ENCODE assay signal across 8 mouse cellular contexts in the genomic region with DNA sequence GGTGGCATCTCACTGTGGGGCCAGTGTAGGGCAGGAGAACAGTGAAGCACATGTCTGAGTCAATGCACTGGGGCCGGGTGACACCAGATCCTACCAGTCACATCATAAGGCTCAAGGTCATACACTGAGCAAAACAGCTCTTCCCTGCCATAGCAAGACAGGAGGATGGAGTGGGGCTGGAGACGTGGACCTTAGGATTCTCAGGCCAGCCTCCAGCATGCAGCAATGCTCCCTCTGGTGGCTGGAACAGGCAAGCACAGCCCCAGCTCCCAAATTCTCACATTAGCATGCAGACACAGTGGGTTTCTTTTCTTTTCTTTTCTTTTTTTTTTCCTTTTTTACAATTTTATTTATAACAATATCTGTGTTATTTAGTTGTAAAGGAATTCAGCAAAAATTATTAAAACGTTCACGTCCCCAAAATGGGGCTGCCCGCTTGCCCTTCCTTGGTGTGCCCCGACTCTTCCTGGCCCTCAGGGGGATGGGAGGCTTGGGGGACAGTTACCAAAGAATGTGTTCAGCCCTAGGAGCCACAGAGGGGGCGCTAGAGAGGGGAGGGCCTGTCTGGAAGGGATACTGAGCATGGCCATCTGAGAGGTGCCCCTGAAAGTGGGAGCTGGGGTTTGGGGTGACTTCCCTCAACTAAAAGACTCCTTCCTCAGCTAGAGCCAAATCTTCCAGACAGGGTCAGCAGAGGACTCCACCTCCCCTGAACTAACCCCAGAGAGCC. TPM values are rescaled to one million over a fixed set of nuclear protein-coding genes. Genes with fewer than 3 reads are reported as not detected.
DNase-seq lines count a peak whose midpoint lies in the region; ATAC-seq and TF ChIP-seq lines count a peak whose summit lies in the region.

No protein-coding gene starts in this region.

- H3K79me2 ChIP-seq in myocyte (ENCODE audit: control insufficient read depth, insufficient read depth): no peaks in the 10 kb centered on the region

- H3K27ac ChIP-seq in liver, embryonic 12.5 days: no peak overlapping the region
- no peak overlapping the region for H3K27ac ChIP-seq in limb, embryonic 14.5 days (replicated peaks; ENCODE audit: low read depth, low read length)

- peaks cover 36% of the 10 kb centered on the region for H3K36me3 ChIP-seq in liver, embryonic 12.5 days
- peaks cover 50% of the 10 kb centered on the region for H3K36me3 ChIP-seq in limb, embryonic 14.5 days (ENCODE audit: control insufficient read depth, insufficient read depth, low read length)
- H3K36me3 ChIP-seq in myocyte (ENCODE audit: control insufficient read depth, insufficient read depth): peaks cover 4% of the 10 kb centered on the region

- no peak for ATAC-seq in liver, embryonic 12.5 days
- ATAC-seq in common myeloid progenitor, adult 5-6 weeks (replicated peaks; ENCODE audit: low read depth, poor library complexity, severe bottlenecking): peak; percentile 74
- peak; percentile 21; the same call in 1 of the 2 replicates for ATAC-seq in limb, embryonic 14.5 days (ENCODE audit: low FRiP score, low read depth)

- intact Hi-C loops in gastrocnemius, postnatal 14 days (cut with DNase I; ENCODE audit: low total_unique reads): loop anchor here (5.0 kb wide), 1 partner anchor 61 kb away; no protein-coding TSS in a partner anchor

- no peaks in the 10 kb centered on the region for H3K9me3 ChIP-seq in liver, embryonic 12.5 days (replicated peaks)
- no peaks in the 10 kb centered on the region for H3K9me3 ChIP-seq in limb, embryonic 14.5 days (ENCODE audit: control insufficient read depth, low read length)

- TF ChIP-seq POLR2A in limb, embryonic 14.5 days (IDR thresholded peaks at IDR 0.05; ENCODE audit: borderline replicate concordance, extremely low read depth, insufficient read depth, insufficient read length): no peak
- no peak for TF ChIP-seq POLR2A in myocyte (IDR thresholded peaks at IDR 0.05; ENCODE audit: insufficient read length, low read depth)

- peaks cover 80% of the 10 kb centered on the region for H3K27me3 ChIP-seq in liver, embryonic 12.5 days (replicated peaks)
- peaks cover 37% of the 10 kb centered on the region for H3K27me3 ChIP-seq in limb, embryonic 14.5 days (ENCODE audit: control insufficient read depth, insufficient read depth, low read length)
- H3K27me3 ChIP-seq in myocyte (ENCODE audit: control insufficient read depth, insufficient read depth, insufficient read length): peaks cover 8% of the 10 kb centered on the region

- no peak overlapping the region for H3K9ac ChIP-seq in liver, embryonic 12.5 days
- H3K9ac ChIP-seq in limb, embryonic 14.5 days (ENCODE audit: low read depth, low read length, severe bottlenecking): no peak overlapping the region

- 21% methylated on average over 7 of the region's 7 CpGs for WGBS in liver, embryonic 12.5 days (ENCODE audit: insufficient replicate concordance)
- 24% methylated on average over 7 of the region's 7 CpGs for WGBS in limb, embryonic 14.5 days

- H3K4me3 ChIP-seq in liver, embryonic 12.5 days: no peak overlapping the region
- no peak overlapping the region for H3K4me3 ChIP-seq in limb, embryonic 14.5 days (replicated peaks; ENCODE audit: low read length)
- no peak overlapping the region for H3K4me3 ChIP-seq in myocyte

- no peak overlapping the region for H3K4me2 ChIP-seq in liver, embryonic 12.5 days
- no peak overlapping the region for H3K4me2 ChIP-seq in limb, embryonic 14.5 days (replicated peaks; ENCODE audit: low read depth, low read length, severe bottlenecking)
- H3K4me2 ChIP-seq in myocyte (ENCODE audit: low read depth): no peak overlapping the region

- no peak overlapping the region for H3ac ChIP-seq in myocyte (ENCODE audit: control insufficient read depth, insufficient read length)

- peak; percentile 73 for DNase-seq in liver
- peak; percentile 75 for DNase-seq in gastrocnemius, postnatal 14 days
- peak; percentile 90 for DNase-seq in kidney, adult 9 months
- peak; percentile 76 for DNase-seq in limb, embryonic 14.5 days (ENCODE audit: low spot score)
- DNase-seq in spleen, postnatal 36 days (ENCODE audit: low spot score in 2 of 2): peak; percentile 56 to 57

- peaks cover 16% of the 10 kb centered on the region for H3K4me1 ChIP-seq in liver, embryonic 12.5 days
- peaks cover 13% of the 10 kb centered on the region for H3K4me1 ChIP-seq in limb, embryonic 14.5 days (ENCODE audit: control insufficient read depth, insufficient read depth, low read length)

TF ChIP-seq in myocyte, 11 proteins besides CTCF, POLR2A, EP300 and RAD21:
- TF ChIP-seq E2F4 (IDR thresholded peaks at IDR 0.05; ENCODE audit: insufficient read depth): no peak
- peak; percentile 72 for TF ChIP-seq POLR2AphosphoS2 (IDR thresholded peaks at IDR 0.05; ENCODE audit: insufficient read length, low read depth)

RNA-seq across cellular contexts. Expression of gene Nxph4, which starts 3.7 kb away (rescaled TPM):
- 0.10 and 0.23 TPM in 2 replicates for polyA plus RNA-seq in liver, embryonic 12.5 days (2016; fragmentation: Nextera tagmentation; extraction: Ambion mirVana)
- not detected in 2 replicates for total RNA-seq in common myeloid progenitor, adult 5-6 weeks (2017)
- total RNA-seq in gastrocnemius, postnatal 14 days (2021): 1 to 10 TPM; 1.3 to 1.5 TPM
- 7.2 and 9.6 TPM in 2 replicates for polyA plus RNA-seq in limb, embryonic 14.5 days (2012; rRNA removed)
- 17.5 and 19.9 TPM in 2 replicates for polyA plus RNA-seq in limb, embryonic 14.5 days (2014; fragmentation: Nextera tagmentation; extraction: Ambion mirVana)
- 3.9 TPM for polyA plus RNA-seq in myocyte (2012; fragmentation: generic; extraction: Trizol)

RNA-seq across cellular contexts. Expression of gene Shmt2, which starts 15.8 kb away (rescaled TPM):
- 181 and 185 TPM in 2 replicates for polyA plus RNA-seq in liver, embryonic 12.5 days (2016; fragmentation: Nextera tagmentation; extraction: Ambion mirVana)
- total RNA-seq in common myeloid progenitor, adult 5-6 weeks (2017): 115 and 119 TPM in 2 replicates
- total RNA-seq in gastrocnemius, postnatal 14 days (2021): 10 to 100 TPM; 29.4 to 33.1 TPM
- 146 and 178 TPM in 2 replicates for polyA plus RNA-seq in limb, embryonic 14.5 days (2012; rRNA removed)
- 89.4 and 94.6 TPM in 2 replicates for polyA plus RNA-seq in limb, embryonic 14.5 days (2014; fragmentation: Nextera tagmentation; extraction: Ambion mirVana)
- 535 TPM for polyA plus RNA-seq in myocyte (2012; fragmentation: generic; extraction: Trizol)

RNA-seq across cellular contexts. Expression of gene Ndufa4l2, which starts 23.3 kb away (rescaled TPM):
- polyA plus RNA-seq in liver, embryonic 12.5 days (2016; fragmentation: Nextera tagmentation; extraction: Ambion mirVana): 12.9 and 14.8 TPM in 2 replicates
- total RNA-seq in common myeloid progenitor, adult 5-6 weeks (2017): not detected in 2 replicates
- 10 to 100 TPM; 23.3 to 25.3 TPM for total RNA-seq in gastrocnemius, postnatal 14 days (2021)
- 31.7 and 36.9 TPM in 2 replicates for polyA plus RNA-seq in limb, embryonic 14.5 days (2012; rRNA removed)
- polyA plus RNA-seq in limb, embryonic 14.5 days (2014; fragmentation: Nextera tagmentation; extraction: Ambion mirVana): 44.5 and 62.9 TPM in 2 replicates
- polyA plus RNA-seq in myocyte (2012; fragmentation: generic; extraction: Trizol): 2.9 TPM

RNA-seq across cellular contexts. Expression of gene Stac3, which starts 36.5 kb away (rescaled TPM):
- polyA plus RNA-seq in liver, embryonic 12.5 days (2016; fragmentation: Nextera tagmentation; extraction: Ambion mirVana): 0.24 and 0.45 TPM in 2 replicates
- total RNA-seq in common myeloid progenitor, adult 5-6 weeks (2017): not detected in 2 replicates
- 100 to 1,000 TPM; 315 to 336 TPM for total RNA-seq in gastrocnemius, postnatal 14 days (2021)
- 33.3 and 43.2 TPM in 2 replicates for polyA plus RNA-seq in limb, embryonic 14.5 days (2012; rRNA removed)
- 2.0 and 4.4 TPM in 2 replicates for polyA plus RNA-seq in limb, embryonic 14.5 days (2014; fragmentation: Nextera tagmentation; extraction: Ambion mirVana)
- 125 TPM for polyA plus RNA-seq in myocyte (2012; fragmentation: generic; extraction: Trizol)
